Mouse (Mus musculus): Measurements from ENCODE around the gene Ttll7.

DNA sequence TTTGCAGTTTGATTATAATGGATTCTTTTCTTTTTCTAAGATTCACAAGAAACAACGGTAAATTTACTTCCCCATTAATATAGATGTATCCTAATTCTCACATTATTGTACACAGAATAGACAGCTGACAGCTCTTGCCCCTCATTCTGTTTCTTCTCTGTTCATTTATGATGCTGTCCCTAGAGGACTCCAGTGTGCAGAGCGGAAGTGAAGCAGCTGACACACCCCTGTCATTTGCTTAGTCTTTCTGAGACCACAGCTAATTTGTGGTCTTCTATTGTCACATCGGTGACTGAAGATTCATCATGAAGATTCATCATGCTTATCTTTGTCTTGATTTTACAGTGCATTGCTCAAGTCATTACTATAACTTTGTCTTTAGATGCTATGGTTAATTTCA lies 126.1 kb downstream of the Ttll7 start:
- TF ChIP-seq USF1 (IDR thresholded peaks at IDR 0.05; ENCODE audit: low read depth) (no peak), POLR2A (IDR thresholded peaks at IDR 0.05; ENCODE audit: insufficient read length, low read depth) (no peak), TCF12 (IDR thresholded peaks at IDR 0.05; ENCODE audit: insufficient read depth, poor library complexity, severe bottlenecking) (no peak), MAX (IDR thresholded peaks at IDR 0.05; ENCODE audit: low read depth) (no peak), REST (IDR thresholded peaks at IDR 0.05; ENCODE audit: insufficient read depth, insufficient read length) (no peak), MYOD1 (IDR thresholded peaks at IDR 0.05; ENCODE audit: control insufficient read depth in 1 of 3, insufficient read length in 2 of 3, low read depth in 2 of 3) (no peak), POLR2AphosphoS2 (IDR thresholded peaks at IDR 0.05; ENCODE audit: insufficient read length, low read depth) (no peak), TCF3 (IDR thresholded peaks at IDR 0.05; ENCODE audit: insufficient read length, low read depth) (no peak), CEBPB (IDR thresholded peaks at IDR 0.05; ENCODE audit: insufficient read depth, poor library complexity, severe bottlenecking) (no peak), E2F4 (IDR thresholded peaks at IDR 0.05; ENCODE audit: insufficient read depth) (no peak), SRF (IDR thresholded peaks at IDR 0.05; ENCODE audit: control insufficient read depth, insufficient read length, low read depth) (no peak), MYOG (IDR thresholded peaks at IDR 0.05; ENCODE audit: control insufficient read depth in 1 of 3, insufficient read depth in 1 of 3, insufficient read length in 2 of 3, low read depth in 2 of 3) (no peak)

Data from myocyte (in vitro differentiated cells).